Mouse (Mus musculus): ENCODE measurements around the gene Phldb2. TPM values are rescaled to one million over a fixed set of nuclear protein-coding genes. Genes with fewer than 3 reads are reported as not detected.

Gene Phldb2
- polyA plus RNA-seq, 1 experiment from 2014 or later = 28.0 TPM

DNA sequence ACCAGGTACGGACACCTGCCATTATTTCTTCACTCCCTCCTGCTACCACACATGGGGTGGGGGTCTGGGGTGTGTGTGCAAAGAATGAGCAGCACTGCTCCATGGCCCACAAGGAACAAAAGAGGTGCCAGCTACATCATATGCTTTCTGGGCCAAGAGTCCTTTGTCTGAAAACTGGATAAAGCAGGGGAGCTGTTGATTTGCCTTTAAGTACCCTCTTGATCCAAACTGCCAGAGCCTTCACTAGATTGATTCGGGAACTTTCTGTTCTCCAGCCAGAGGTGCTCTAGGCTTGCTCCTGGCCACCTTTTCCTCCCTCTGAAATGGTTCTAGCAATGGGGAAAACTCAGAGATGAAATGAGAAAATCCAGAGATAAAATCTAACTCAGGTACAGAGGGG, 164.1 kb downstream of the Phldb2 start:
- no peak overlapping the region for H3K27ac ChIP-seq
- H3K4me3 ChIP-seq = no peak overlapping the region
- peaks cover 26% of the 10 kb centered on the region for H3K36me3 ChIP-seq (replicated peaks)
- no peaks in the 10 kb centered on the region for H3K9me3 ChIP-seq
- WGBS = 96% methylated on average over 2 of the region's 2 CpGs
- H3K27me3 ChIP-seq (ENCODE audit: poor library complexity, severe bottlenecking) = no peaks in the 10 kb centered on the region
- DNase-seq (ENCODE audit: extremely low spot score, low spot score) = no peak
- no peaks in the 10 kb centered on the region for H3K4me1 ChIP-seq

DNA sequence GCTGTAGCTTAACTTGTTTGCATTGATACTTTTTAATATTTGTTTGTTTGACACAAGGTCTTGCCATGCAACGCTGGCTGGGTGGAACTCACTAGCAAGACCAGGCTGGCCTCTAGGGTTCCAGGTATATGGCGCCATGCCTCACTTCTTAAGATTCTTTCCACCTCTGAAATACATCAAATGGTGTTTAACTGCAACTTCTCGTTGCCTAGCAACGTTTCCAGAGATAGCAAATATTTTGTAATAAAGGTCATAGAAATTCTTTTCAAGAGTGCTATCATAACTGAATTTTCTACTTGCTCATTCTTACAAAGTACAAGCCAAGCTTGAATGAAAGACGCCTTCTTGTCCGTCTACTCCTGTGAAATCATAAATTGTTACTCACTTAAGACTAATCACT, 165.7 kb downstream of the Phldb2 start:
- H3K27ac ChIP-seq = no peak overlapping the region
- peaks cover 22% of the 10 kb centered on the region; the same call in 1 of the 2 replicates for H3K36me3 ChIP-seq (replicated peaks)
- DNase-seq (ENCODE audit: extremely low spot score, low spot score) = no peak
- H3K9me3 ChIP-seq = no peaks in the 10 kb centered on the region
- H3K4me1 ChIP-seq = no peaks in the 10 kb centered on the region
- H3K4me3 ChIP-seq = no peak overlapping the region
- no peaks in the 10 kb centered on the region for H3K27me3 ChIP-seq (ENCODE audit: poor library complexity, severe bottlenecking)
- 91% methylated on average over 6 of the region's 6 CpGs for WGBS

DNA sequence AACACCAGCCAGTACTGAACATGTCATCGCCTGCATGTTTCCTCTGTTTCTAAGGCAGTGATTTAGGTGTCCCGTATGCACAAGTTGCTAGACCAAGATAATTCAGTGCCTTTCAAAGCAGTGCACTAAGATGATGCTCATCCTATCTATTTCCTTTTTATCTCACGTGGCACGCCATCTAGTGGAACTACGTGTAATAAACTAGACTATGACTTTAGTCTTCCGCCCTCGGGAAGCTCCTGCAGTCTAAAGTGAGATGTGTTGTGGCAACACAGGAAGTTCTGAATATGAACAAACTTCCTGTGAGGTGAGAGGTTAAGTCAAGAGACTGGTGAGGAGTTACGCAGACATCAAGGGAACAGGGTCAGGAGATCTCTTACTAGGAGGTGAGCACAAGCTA, 166.8 kb downstream of the Phldb2 start:
- no peaks in the 10 kb centered on the region for H3K4me1 ChIP-seq
- peaks cover 22% of the 10 kb centered on the region; the same call in 1 of the 2 replicates for H3K36me3 ChIP-seq (replicated peaks)
- no peaks in the 10 kb centered on the region for H3K9me3 ChIP-seq
- DNase-seq (ENCODE audit: extremely low spot score, low spot score) = no peak
- 45% methylated on average over 8 of the region's 8 CpGs for WGBS
- H3K4me3 ChIP-seq = no peak overlapping the region
- no peaks in the 10 kb centered on the region for H3K27me3 ChIP-seq (ENCODE audit: poor library complexity, severe bottlenecking)
- H3K27ac ChIP-seq = no peak overlapping the region

DNA sequence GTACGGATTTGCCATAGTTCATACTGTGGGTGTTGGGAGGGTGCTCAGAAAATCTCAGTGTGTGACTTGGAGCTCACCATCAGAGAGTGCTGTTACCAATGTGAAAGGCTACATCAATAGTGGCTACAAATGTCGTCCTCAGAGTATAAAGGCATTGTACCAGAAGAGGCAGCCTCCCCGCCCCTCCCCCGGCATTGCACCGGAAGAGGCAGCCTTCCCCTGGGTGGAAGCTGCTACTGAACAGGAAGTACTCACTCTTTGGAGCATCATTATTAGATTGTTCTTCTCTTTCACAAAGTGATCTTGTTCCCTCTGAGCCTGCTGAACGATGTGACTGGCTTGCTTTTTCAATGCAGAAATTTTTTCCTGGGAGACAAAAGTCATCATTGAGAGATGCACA, 173.4 kb downstream of the Phldb2 start:
- H3K4me1 ChIP-seq = no peaks in the 10 kb centered on the region
- no peaks in the 10 kb centered on the region for H3K27me3 ChIP-seq (ENCODE audit: poor library complexity, severe bottlenecking)
- no peaks in the 10 kb centered on the region for H3K9me3 ChIP-seq
- H3K4me3 ChIP-seq = no peak overlapping the region
- H3K27ac ChIP-seq = no peak overlapping the region
- peaks cover 62% of the 10 kb centered on the region for H3K36me3 ChIP-seq (replicated peaks)
- no peak for DNase-seq (ENCODE audit: extremely low spot score, low spot score)
- WGBS = 78% methylated on average over 6 of the region's 6 CpGs

DNA sequence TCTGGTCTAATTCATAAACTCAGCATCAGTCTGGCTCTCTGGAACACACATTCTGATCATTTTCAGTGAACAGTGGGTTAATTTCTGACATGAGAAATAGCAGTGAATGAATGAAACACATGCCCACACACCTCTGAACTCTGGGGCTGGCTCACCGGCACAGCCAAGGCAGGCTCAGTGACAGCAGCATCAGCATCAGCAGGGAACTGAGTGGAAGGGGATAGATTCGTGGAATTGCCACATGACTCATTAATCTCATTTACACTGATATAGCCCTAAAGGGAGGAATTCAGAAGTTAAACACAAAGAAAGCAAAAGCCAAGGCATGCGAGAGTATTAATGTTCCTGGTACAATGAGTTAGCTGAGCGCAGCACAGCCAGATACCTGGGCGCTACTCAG, 178.6 kb downstream of the Phldb2 start:
- DNase-seq (ENCODE audit: extremely low spot score, low spot score) = no peak
- Histone ChIP-seq H3K4me3 (no peak overlapping the region), H3K4me1 (no peaks in the 10 kb centered on the region), H3K27me3 (ENCODE audit: poor library complexity, severe bottlenecking) (no peaks in the 10 kb centered on the region), H3K36me3 (replicated peaks) (peaks cover 76% of the 10 kb centered on the region), H3K27ac (no peak overlapping the region), H3K9me3 (no peaks in the 10 kb centered on the region)
- WGBS = 90% methylated on average over 5 of the region's 5 CpGs

DNA sequence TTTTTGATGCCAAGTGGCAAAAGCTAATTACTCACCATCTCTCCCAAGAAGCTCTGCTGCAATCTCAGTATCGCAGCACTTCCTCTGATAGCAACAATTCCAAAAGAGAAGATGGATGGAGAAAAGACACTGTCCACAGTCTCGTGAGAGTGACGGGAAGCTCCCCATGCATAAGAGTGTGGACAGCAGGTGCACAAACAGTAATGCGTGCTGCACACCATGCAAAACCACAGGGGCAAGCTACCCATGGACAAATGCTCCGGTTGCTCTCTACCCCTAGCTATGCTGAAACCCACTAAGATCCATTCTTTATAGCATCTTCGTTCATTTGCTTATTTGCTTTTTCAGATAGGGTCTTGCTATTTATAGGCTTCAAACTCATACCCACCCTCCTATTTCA, 182.5 kb downstream of the Phldb2 start:
- Histone ChIP-seq H3K4me1 (no peaks in the 10 kb centered on the region), H3K4me3 (no peak overlapping the region), H3K9me3 (no peaks in the 10 kb centered on the region), H3K36me3 (replicated peaks) (peaks cover 48% of the 10 kb centered on the region), H3K27me3 (ENCODE audit: poor library complexity, severe bottlenecking) (no peaks in the 10 kb centered on the region), H3K27ac (no peak overlapping the region)
- 95% methylated on average over 6 of the region's 6 CpGs for WGBS
- no peak for DNase-seq (ENCODE audit: extremely low spot score, low spot score)

DNA sequence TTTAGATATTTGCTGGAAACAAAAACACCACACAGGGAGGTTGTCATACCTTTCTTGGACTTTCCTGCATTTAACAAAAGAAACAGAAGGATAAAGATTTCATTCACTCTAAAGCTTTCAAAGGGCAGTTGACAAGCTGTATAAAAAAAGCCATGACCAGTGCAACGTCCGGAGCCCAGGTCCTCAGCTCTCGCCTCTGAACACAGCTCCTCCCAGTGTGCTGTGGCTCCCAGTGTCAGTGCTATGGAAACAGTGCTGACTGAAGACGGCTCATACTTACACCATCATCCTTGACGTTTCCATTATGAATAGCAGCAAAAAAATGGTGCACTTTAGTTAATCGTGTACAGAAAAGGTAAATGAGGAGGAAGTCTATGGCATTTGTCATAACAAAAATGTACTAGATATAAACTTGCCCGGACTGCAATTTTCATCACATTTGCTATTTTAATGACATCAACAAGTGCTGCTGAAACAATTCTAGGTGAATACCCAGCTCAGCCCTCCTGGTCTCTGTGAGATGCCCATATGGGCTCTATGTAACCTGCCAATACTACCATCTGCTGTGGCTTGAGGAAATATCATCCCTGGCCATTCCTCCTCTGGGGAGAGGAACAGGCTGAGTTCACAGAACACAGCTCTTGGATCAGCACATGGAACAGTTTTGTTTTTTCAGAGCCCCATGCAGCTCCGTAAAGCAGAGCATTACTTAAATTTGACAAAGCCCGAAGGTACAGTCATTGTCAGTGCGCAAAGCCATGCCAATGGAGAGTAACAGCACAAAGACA, 185.4 kb downstream of the Phldb2 start:
- Histone ChIP-seq H3K4me1 (no peaks in the 10 kb centered on the region), H3K27ac (no peak overlapping the region), H3K36me3 (replicated peaks) (peaks cover 30% of the 10 kb centered on the region), H3K27me3 (ENCODE audit: poor library complexity, severe bottlenecking) (no peaks in the 10 kb centered on the region), H3K9me3 (no peaks in the 10 kb centered on the region), H3K4me3 (no peak overlapping the region)
- WGBS = 85% methylated on average over 10 of the region's 10 CpGs
- no peak for DNase-seq (ENCODE audit: extremely low spot score, low spot score)

DNA sequence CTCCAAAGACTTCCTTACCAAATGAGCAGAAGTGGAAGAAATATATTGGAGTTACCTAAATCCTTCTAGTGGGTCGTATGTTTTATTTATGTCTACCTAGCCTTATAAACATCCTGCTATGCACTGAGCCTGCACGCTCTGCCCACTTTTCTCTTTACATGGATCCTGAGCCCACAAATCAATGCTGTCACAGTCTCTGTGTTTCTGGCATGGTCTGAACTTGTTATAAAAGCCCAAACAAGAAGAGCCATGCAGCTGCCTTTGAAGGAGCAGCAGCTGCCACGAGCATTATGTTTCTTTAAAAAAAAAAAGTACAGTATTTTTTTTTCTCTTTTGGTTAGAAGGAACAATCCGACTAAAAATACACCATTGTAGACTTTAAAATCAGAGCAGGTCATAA, 186.0 kb downstream of the Phldb2 start:
- H3K9me3 ChIP-seq = no peaks in the 10 kb centered on the region
- no peak overlapping the region for H3K27ac ChIP-seq
- 88% methylated on average over 4 of the region's 4 CpGs for WGBS
- H3K36me3 ChIP-seq (replicated peaks) = peaks cover 33% of the 10 kb centered on the region
- no peaks in the 10 kb centered on the region for H3K27me3 ChIP-seq (ENCODE audit: poor library complexity, severe bottlenecking)
- no peaks in the 10 kb centered on the region for H3K4me1 ChIP-seq
- no peak for DNase-seq (ENCODE audit: extremely low spot score, low spot score)
- no peak overlapping the region for H3K4me3 ChIP-seq

DNA sequence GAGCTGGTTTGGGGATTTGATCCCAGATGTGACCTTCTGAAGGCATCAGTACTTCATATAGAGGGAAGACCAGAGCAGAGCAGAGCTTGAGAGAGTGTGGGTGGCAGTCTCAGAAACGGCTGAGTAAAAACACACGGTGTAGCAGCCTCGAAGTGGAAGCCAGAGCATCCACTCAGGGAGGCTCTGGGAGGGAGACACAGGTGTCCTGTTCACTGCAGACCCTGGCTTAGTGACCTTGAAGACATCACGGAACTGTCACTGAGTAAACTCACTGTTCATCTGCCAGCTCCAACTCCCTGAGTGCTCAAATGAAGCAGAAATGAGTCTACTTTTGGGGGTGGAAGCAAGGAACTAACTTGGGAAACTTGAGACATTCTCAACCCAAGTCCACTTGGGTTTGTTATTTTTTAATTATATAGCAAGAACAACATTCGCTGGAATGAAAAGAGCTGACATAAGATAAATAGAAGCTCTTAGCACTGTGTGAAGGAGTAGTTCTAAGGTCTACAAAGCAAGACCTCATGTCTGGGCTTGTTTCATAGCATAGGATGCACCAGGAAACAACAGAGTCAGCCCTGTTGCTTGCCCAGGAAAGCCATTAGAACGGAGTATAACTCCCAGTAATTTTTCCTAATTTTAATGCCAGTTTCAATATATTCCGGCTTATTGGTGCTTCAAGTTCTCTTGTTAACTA, 187.4 kb downstream of the Phldb2 start:
- DNase-seq (ENCODE audit: extremely low spot score, low spot score) = no peak
- no peaks in the 10 kb centered on the region for H3K27me3 ChIP-seq (ENCODE audit: poor library complexity, severe bottlenecking)
- peaks cover 27% of the 10 kb centered on the region for H3K36me3 ChIP-seq (replicated peaks)
- no peak overlapping the region for H3K27ac ChIP-seq
- 86% methylated on average over 7 of the region's 7 CpGs for WGBS
- no peak overlapping the region for H3K4me3 ChIP-seq
- H3K4me1 ChIP-seq = no peaks in the 10 kb centered on the region
- no peaks in the 10 kb centered on the region for H3K9me3 ChIP-seq

DNA sequence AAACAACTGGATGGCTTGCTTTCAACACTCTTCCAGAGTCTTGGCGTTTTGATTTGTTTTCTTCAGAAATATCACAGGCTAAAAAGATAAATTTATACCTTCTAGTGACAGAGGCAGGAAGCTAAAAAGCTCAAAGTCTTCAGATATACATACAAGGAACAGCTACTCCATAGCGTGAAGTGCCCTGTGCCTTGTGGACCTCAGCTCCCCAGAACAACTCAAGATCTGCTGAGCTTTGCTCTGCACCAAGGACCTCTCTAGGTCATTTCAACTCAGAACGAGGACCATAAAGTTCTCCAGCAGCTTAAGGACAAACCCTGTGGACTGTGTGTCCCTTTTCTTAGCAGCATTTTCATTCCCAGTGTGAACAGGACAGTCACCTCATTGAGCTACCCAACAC, 188.3 kb downstream of the Phldb2 start:
- no peaks in the 10 kb centered on the region for H3K9me3 ChIP-seq
- no peak for DNase-seq (ENCODE audit: extremely low spot score, low spot score)
- H3K27ac ChIP-seq = no peak overlapping the region
- peaks cover 24% of the 10 kb centered on the region for H3K36me3 ChIP-seq (replicated peaks)
- no peak overlapping the region for H3K4me3 ChIP-seq
- H3K4me1 ChIP-seq = no peaks in the 10 kb centered on the region
- no peaks in the 10 kb centered on the region for H3K27me3 ChIP-seq (ENCODE audit: poor library complexity, severe bottlenecking)
- 92% methylated on average over 3 of the region's 3 CpGs for WGBS

DNA sequence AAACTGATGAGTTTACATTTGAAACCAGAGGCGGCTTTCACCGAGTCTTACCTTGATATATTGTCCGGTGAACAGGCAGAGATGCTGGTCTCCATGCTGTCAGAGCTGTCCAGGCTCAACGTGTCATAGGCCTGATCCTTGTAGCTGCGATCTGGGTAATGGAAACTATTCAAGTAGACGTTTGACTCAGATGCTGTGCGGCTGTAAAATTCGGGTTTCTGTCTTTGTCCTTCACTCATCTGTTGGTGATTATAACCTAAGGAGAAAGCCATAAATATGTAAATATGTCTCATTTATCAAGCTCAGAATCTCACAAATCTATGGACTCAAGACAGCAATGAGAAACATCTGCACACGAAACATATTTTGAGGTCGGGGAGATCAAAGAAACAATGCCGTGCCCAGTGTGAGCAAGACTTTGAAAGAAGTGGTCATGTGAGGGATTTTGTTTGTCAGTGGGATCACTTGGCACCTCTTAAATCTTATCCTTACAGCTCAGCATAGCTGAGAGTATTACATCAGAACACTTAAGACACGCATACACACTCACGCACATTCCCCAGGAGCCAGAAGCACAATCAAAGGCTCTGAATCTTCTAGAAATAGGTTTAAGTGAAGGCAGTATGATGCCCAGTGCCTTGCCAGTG, 190.4 kb downstream of the Phldb2 start:
- Histone ChIP-seq H3K27me3 (ENCODE audit: poor library complexity, severe bottlenecking) (no peaks in the 10 kb centered on the region), H3K27ac (no peak overlapping the region), H3K9me3 (no peaks in the 10 kb centered on the region), H3K36me3 (replicated peaks) (peaks cover 27% of the 10 kb centered on the region), H3K4me1 (no peaks in the 10 kb centered on the region), H3K4me3 (no peak overlapping the region)
- 93% methylated on average over 13 of the region's 13 CpGs for WGBS
- DNase-seq (ENCODE audit: extremely low spot score, low spot score) = no peak

DNA sequence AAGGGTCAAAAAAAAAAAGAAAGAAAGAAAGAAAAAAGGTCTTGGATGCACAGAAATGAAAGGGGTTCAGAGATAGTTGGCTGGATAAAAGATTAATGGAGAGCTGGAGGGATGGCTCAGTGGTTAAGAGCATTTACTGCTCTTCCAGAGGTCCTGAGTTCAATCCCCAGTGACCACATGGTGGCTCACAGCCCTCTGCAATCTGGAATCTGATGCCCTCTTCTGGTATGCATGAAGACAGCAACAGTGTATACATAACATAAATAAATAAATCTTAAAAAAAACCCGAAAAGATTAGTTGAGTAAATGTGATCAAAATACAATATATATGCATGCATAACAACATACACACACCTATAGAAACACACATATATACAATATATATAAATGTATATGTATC, 192.0 kb downstream of the Phldb2 start:
- no peaks in the 10 kb centered on the region for H3K4me1 ChIP-seq
- WGBS = 95% methylated on average over 1 of the region's 1 CpGs

DNA sequence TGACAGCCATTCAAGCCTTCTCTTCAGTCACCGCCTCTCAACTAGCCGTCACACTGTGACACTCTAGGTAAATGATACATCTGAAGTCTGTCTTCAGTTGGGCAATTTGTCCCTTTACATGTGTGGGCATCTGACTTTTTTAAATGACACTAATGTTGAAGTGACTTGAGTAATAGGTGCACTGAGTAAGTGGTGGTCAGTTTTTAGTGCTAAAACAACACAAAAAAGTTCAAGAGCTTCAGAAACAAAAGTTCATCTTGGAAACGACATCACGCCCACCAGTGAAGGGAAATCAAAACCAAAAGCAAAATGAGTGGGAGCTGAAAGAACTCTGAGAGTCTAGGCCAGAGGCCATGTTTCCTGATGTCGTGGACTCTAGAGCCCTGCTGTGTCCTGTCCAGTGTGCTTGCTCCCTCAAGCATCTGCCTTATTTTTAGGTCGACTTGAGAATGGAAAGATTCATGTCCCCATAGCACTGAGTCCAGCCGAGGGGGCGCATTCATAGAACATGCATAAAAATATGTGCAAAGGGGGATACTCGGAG, 194.6 kb downstream of the Phldb2 start:
- Histone ChIP-seq H3K4me3 (no peak overlapping the region), H3K27me3 (ENCODE audit: poor library complexity, severe bottlenecking) (no peaks in the 10 kb centered on the region), H3K27ac (no peak overlapping the region), H3K9me3 (no peaks in the 10 kb centered on the region), H3K4me1 (no peaks in the 10 kb centered on the region), H3K36me3 (replicated peaks) (peaks cover 31% of the 10 kb centered on the region)
- no peak for DNase-seq (ENCODE audit: extremely low spot score, low spot score)
- 92% methylated on average over 9 of the region's 9 CpGs for WGBS

More for the DNA sequence above, 192.0 kb downstream of the Phldb2 start:
- H3K27me3 ChIP-seq (ENCODE audit: poor library complexity, severe bottlenecking) = no peaks in the 10 kb centered on the region
- no peak for DNase-seq (ENCODE audit: extremely low spot score, low spot score)
- H3K27ac ChIP-seq = no peak overlapping the region
- no peak overlapping the region for H3K4me3 ChIP-seq
- peaks cover 31% of the 10 kb centered on the region for H3K36me3 ChIP-seq (replicated peaks)
- no peaks in the 10 kb centered on the region for H3K9me3 ChIP-seq
